Mouse (Mus musculus) CD4-positive helper T cell, adult 2 months (primary cell): ENCODE results near the gene Bri3.
"Not testable (repeated sequence)": the region's sequence is repeated elsewhere in the genome, so short reads cannot be mapped to it uniquely, and the experiment has no call there.

Experiments used
- DNase-seq: peaks from one replicate; pipeline ENCODE4 v3.0.0-alpha.2; 2012; ENCODE audit warnings: low read depth, missing footprints, low spot score

The Bri3 gene

GRCm38 (mm10) chr5:144289769-144290440 lies 45.7 kb downstream of the Bri3 start:
- no peak for DNase-seq

GRCm38 (mm10) chr5:144294908-144295307 lies 50.7 kb downstream of the Bri3 start:
- DNase-seq, result peak; percentile 51

- DNase-seq, result no peak
Observed at GRCm38 (mm10) chr5:144295357-144295756, 51.1 kb downstream of the Bri3 start.

- DNase-seq, result no peak
Observed at GRCm38 (mm10) chr5:144296090-144296604, 51.9 kb downstream of the Bri3 start.

DNA sequence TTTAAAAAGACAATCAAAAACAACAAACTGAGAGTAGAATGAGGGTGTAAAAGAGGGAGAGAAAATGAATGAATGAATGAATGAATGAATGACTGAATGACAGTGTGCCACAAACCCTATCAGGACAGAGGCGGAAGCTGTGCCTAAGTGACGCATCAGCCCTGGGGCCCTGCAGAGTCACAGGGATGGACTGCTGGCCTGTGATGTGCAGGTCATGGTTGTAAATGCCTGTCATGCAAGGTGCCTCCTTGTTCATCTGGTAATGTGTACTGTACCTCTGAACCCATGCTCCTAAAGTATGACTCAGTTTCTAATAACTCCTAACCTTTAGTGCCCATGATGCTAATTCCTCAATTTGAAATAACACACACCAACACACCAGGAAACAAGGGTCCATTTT lies 58.8 kb downstream of the Bri3 start:
- DNase-seq, result no peak

DNA sequence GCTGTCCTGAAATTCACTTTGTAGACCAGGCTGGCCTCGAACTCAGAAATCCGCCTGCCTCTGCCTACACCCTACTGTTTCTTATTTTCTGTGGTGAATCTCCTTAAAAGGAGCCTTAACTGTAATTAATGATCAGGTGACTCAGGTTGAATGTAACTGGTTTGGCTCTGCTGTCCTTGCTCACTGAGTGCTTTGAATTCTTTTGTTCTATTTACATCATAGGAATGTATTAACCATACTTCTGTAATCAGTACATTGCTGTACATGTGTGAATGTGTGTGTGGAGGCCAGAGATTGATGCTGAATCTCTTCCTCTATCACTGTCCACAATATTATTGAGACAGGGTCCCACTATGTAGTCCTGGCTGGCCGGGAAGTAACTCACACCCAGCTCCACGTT lies 64.7 kb downstream of the Bri3 start:
- DNase-seq, result no peak

- no peak for DNase-seq
Observed at GRCm38 (mm10) chr5:144312183-144312582, 67.9 kb downstream of the Bri3 start.

DNA sequence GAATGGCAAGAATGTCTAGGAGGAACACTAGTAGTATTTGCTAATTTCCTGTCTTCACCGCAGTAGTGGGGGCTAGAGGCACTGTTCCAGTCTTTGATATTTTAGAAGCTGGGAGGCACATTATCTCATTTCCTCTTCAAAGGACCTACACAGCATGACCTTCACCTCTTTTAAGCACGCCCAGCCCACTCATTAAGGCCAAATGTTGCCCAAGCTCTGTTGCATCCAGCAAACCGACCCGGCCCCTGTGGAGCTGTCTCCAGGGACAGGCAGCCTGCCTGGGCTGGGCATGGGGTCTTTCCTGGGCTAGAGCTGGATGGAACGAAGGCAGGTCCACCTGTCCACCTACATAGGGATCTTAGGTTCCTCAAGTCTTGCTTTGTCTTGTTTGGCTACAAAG lies 69.1 kb downstream of the Bri3 start:
- no peak for DNase-seq

DNA sequence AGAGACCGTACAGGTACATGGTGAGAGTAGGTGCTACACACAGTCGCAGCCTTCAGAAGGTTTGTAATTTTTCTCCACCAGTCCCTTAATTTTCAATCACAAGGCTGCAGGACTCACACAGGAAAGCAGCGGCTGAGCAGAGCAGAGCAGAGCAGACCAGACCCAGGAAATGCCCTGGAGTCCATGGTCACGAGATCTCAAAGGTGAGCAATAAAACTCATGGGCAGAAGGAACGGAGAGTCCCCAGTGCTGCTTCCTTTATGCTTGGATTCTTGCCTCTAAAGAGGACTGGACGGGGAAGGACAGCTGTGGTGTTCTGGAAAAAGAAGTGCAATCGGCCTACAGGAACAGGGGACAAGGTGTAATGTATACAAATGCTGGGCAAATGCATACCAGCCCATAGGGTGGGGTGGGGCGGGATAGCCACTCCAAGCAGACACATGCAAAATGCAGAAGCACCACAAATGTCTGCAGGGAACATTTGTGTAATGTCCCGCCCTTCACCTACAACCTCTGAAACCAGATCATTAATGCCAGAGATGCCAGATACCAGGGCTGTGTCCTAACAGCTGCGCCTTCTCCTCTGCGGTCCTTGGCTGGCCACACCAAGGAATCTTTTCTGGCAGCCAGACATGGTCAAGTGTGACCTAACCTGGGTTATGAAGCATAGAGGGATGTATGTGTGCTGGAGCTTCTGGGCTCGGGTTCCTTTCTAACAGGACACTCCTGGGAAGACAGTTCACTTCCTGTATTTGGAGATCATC lies 70.7 kb downstream of the Bri3 start:
- no peak for DNase-seq

GRCm38 (mm10) chr5:144316442-144316841 lies 72.2 kb downstream of the Bri3 start:
- no peak for DNase-seq

DNA sequence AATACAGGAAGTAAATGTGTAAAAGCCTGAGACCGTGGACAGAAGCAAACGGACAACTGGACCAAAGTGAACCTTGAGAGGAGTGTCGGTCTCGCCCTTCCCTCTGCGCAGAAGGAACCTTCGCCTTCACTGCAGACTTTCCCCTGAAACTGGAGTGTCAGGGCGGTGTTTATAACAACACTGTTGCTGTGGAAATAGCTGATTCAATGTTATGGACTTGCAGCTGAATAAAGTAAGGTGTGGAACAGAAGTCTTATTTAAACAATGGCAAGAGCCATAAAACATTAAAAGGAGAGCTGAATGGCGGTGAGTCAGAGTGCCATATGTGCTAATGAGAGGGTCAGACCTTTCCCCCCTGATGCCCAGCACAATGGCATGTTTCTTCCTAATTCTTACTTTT lies 73.2 kb downstream of the Bri3 start:
- DNase-seq, result no peak

- no peak for DNase-seq
Observed at GRCm38 (mm10) chr5:144318286-144318685, 74.0 kb downstream of the Bri3 start.

- DNase-seq, result no peak
Observed at GRCm38 (mm10) chr5:144321681-144322080, 77.4 kb downstream of the Bri3 start.

- no peak for DNase-seq
Observed at GRCm38 (mm10) chr5:144322717-144323116, 78.5 kb downstream of the Bri3 start.

- DNase-seq, result no peak
Observed at GRCm38 (mm10) chr5:144334010-144334409, 89.8 kb downstream of the Bri3 start.

GRCm38 (mm10) chr5:144335357-144335756 lies 91.1 kb downstream of the Bri3 start:
- DNase-seq, result not testable (repeated sequence)

GRCm38 (mm10) chr5:144338787-144339186 lies 94.5 kb downstream of the Bri3 start:
- DNase-seq, result no peak

- DNase-seq, result no peak
Observed at GRCm38 (mm10) chr5:144341085-144341484, 96.8 kb downstream of the Bri3 start.

DNA sequence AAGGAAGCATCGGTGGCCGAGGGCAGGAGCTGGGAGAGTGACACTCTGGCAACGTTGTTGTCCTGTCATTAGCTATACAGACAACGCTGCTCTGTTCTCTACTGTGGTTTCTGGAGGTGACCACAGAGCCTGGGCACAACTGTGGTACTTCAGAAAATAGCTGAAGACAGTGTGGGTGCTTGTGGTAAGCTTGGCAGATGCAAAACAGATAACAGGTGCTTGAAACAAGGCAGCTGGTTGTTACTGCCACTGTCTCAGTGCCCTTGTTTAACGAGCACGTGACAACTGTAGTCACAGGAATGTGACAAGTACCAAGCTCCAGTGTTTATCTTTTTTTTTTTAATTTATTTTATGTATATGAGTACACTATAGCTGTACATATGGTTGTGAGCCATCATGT lies 100.4 kb downstream of the Bri3 start:
- DNase-seq, result peak; percentile 8

- DNase-seq, result no peak
Observed at GRCm38 (mm10) chr5:144351185-144351584, 106.9 kb downstream of the Bri3 start.

GRCm38 (mm10) chr5:144352250-144353047 lies 108.2 kb downstream of the Bri3 start:
- no peak for DNase-seq

DNA sequence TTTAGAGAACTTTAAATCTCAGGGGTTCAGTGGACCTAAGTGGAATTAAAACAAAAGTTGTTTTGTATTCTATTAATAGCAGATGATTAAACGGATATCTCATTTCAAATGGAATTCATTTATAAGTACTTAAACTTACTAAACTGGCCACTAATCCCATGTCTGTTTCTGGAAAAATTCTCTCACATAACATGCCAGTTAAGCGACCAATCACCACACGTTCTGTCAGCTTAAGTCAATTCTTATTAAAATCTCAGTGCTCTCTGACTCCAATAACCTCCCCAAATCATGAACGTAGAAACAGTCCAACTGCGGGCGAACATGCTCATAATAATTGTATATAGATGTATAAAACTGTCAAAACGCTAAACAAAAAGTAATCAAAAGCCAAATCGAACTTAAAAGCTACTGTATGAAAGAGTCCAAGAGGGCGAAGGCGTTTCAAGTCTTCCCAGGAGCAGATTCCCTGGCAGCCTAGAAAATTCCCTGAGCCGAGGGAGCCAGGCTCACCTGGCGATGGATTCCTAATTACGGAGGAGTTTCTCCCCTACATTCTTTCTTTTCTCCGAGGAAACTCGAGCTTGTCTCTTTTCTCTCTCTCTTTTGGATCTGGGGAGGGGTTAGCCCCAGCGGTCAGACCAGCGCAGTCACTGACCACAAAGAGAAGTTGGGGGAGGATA lies 112.7 kb downstream of the Bri3 start:
- DNase-seq, result no peak
